ENCODE assay signal across 17 mouse cellular contexts in the genomic region with DNA sequence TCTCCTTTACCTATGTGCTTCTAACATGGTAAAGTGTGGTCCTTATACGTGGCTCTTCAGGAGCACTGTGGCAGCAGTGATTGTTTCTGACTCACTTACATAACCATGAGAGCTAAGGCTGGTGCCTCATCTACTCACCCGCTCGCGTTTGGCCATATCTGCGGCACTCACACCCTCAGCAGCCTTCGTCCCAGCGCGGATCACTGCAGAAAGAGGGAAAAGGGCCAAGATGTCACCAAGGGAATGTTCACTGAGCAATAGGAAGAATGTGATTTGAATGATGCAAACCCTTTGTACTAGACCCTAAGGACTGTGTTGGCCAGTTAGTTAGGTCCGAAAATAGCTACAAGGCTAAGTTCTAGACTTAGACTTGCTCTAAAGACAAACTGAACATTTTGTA. TPM values are rescaled to one million over a fixed set of nuclear protein-coding genes. Genes with fewer than 3 reads are reported as not detected.
DNase-seq lines count a peak whose midpoint lies in the region.
"Had no signal": no experiment of that assay in that cellular context is flagged by ENCODE, and none has a peak within 500 bp of the region (broad histone marks: within the 10 kb centered on the region; RNA-seq: fewer than 3 reads in every experiment).

No protein-coding gene starts in this region.

- no peak overlapping the region for H3K4me3 ChIP-seq in brown adipose tissue, adult 24 weeks (ENCODE audit: insufficient read depth, low read depth, low read length)
- no peak overlapping the region for H3K4me3 ChIP-seq in midbrain, embryonic 10.5 days
- H3K4me3 ChIP-seq: embryonic facial prominence, embryonic 12.5 days; heart, adult 2 months; heart, embryonic 13.5 days; hindbrain, embryonic 12.5 days had no signal

- intact Hi-C loops in heart, postnatal 25 days (cut with DNase I): no loop called here

- peaks cover 4% of the 10 kb centered on the region; the same call in 1 of the 2 replicates for H3K4me1 ChIP-seq in brown adipose tissue, adult 24 weeks (ENCODE audit: control insufficient read depth, insufficient read depth, insufficient read length, low read length)
- H3K4me1 ChIP-seq in midbrain, embryonic 10.5 days: no peaks in the 10 kb centered on the region
- H3K4me1 ChIP-seq: embryonic facial prominence, embryonic 12.5 days; heart, embryonic 13.5 days; hindbrain, embryonic 12.5 days had no signal

- H3K36me3 ChIP-seq in midbrain, embryonic 10.5 days: peaks cover 93% of the 10 kb centered on the region

- H3K9me3 ChIP-seq in midbrain, embryonic 10.5 days (replicated peaks): no peaks in the 10 kb centered on the region
- H3K9me3 ChIP-seq: embryonic facial prominence, embryonic 12.5 days; heart, embryonic 13.5 days; hindbrain, embryonic 12.5 days had no signal

- H3K27me3 ChIP-seq in midbrain, embryonic 10.5 days (ENCODE audit: low read depth, poor library complexity, severe bottlenecking): no peaks in the 10 kb centered on the region
- H3K27me3 ChIP-seq: embryonic facial prominence, embryonic 12.5 days; heart, embryonic 13.5 days; hindbrain, embryonic 12.5 days had no signal

- H3K27ac ChIP-seq in brown adipose tissue, adult 24 weeks (replicated peaks; ENCODE audit: low read depth, low read length): peak overlapping the region; percentile 87
- no peak overlapping the region for H3K27ac ChIP-seq in midbrain, embryonic 10.5 days (replicated peaks)
- H3K27ac ChIP-seq: embryonic facial prominence, embryonic 12.5 days; heart, adult 2 months; heart, embryonic 13.5 days; hindbrain, embryonic 12.5 days had no signal

- peak; percentile 6 for DNase-seq in adrenal gland, postnatal 25 days
- no peak for DNase-seq in adrenal gland, postnatal 4 days (ENCODE audit: low spot score in 2 of 2)
- peak; percentile 17 for DNase-seq in heart, postnatal 25 days (ENCODE audit: low spot score)
- no peak for DNase-seq in heart, adult 9 months (ENCODE audit: low spot score in 2 of 2)
- DNase-seq in midbrain, embryonic 10.5 days (ENCODE audit: low spot score): no peak
- DNase-seq: cerebellum, adult 11 months; cerebellum, adult 9-10 months; cerebellum, postnatal 25 days; gastrocnemius, postnatal 10 days; heart, adult 2 months; heart, postnatal 4 days; kidney, adult 8-10 months had no signal

- WGBS in midbrain, embryonic 10.5 days: 94% methylated on average over 9 of the region's 9 CpGs

RNA-seq across cellular contexts. Expression of a gene that starts 27.4 kb away (rescaled TPM):
- total RNA-seq in adrenal gland, postnatal 25 days (2021): 33.1 and 34.2 TPM in 2 replicates
- total RNA-seq in adrenal gland, postnatal 4 days (2021): 10 to 100 TPM; 32.5 to 33.7 TPM
- 10 to 100 TPM; 18.3 to 18.4 TPM for total RNA-seq in heart, postnatal 25 days (2021)
- polyA plus RNA-seq in brown adipose tissue, adult 24 weeks (2012; ENCODE audit: insufficient read depth, insufficient read length, missing spikeins): 29.0 and 33.8 TPM in 2 replicates
- 51.6 and 54.9 TPM in 2 replicates for polyA plus RNA-seq in midbrain, embryonic 10.5 days (2016; fragmentation: Nextera tagmentation; extraction: Ambion mirVana)

RNA-seq across cellular contexts. Expression of a gene that starts 41.9 kb away (rescaled TPM):
- 2.9 and 6.2 TPM in 2 replicates for total RNA-seq in adrenal gland, postnatal 25 days (2021)
- 10 to 100 TPM; 11.1 to 11.7 TPM for total RNA-seq in adrenal gland, postnatal 4 days (2021)
- total RNA-seq in heart, postnatal 25 days (2021): 1 to 10 TPM; 3.1 to 3.6 TPM
- 1.5 and 1.6 TPM in 2 replicates for polyA plus RNA-seq in brown adipose tissue, adult 24 weeks (2012; ENCODE audit: insufficient read depth, insufficient read length, missing spikeins)
- polyA plus RNA-seq in midbrain, embryonic 10.5 days (2016; fragmentation: Nextera tagmentation; extraction: Ambion mirVana): 0.83 and 1.1 TPM in 2 replicates
- polyA plus RNA-seq: inflammation-experienced regulatory T-cells, adult 6 months had no signal

Comparison
In these comparisons a context has a peak if more than half of its experiments do, and no peak if none do; other contexts are left out.
1. DNase-seq: peak in adrenal gland, postnatal 25 days (single experiment) and heart, postnatal 25 days (single experiment); none in adrenal gland, postnatal 4 days (0 of 2), heart, adult 9 months (0 of 2) and midbrain, embryonic 10.5 days (single experiment).